Mouse (Mus musculus): Measurements from ENCODE around the gene Prr5. TPM values are rescaled to one million over a fixed set of nuclear protein-coding genes. Genes with fewer than 3 reads are reported as not detected.
A peak's percentile ranks its signal among the peaks of the same experiment; 100 is the strongest.

Gene Prr5
- polyA plus RNA-seq, 1 experiment from 2014 or later: 12.6 TPM

- 0 out of 2 replicates have a peak, but pooled peaks have one; percentile 24 for ATAC-seq
- Histone ChIP-seq H3K9ac (no peak overlapping the region), H3K4me3 (no peak overlapping the region), H3K4me1 (peaks cover 34% of the 10 kb centered on the region), H3K4me2 (no peak overlapping the region), H3K27me3 (replicated peaks) (no peaks in the 10 kb centered on the region; the same call in 1 of the 2 replicates), H3K36me3 (no peaks in the 10 kb centered on the region), H3K27ac (peak overlapping the region; percentile 59), H3K9me3 (replicated peaks) (no peaks in the 10 kb centered on the region)
- WGBS (ENCODE audit: insufficient replicate concordance): 37% methylated on average over 6 of the region's 6 CpGs
These were observed 29.8 kb upstream of the Prr5 start for GRCm38 (mm10) chr15:84639451-84640136.

GRCm38 (mm10) chr15:84640722-84641121, 28.7 kb upstream of the Prr5 start:
- H3K4me3 ChIP-seq: no peak overlapping the region
- no peak overlapping the region for H3K27ac ChIP-seq
- no peaks in the 10 kb centered on the region; the same call in 1 of the 2 replicates for H3K27me3 ChIP-seq (replicated peaks)
- 67% methylated on average over 6 of the region's 6 CpGs for WGBS (ENCODE audit: insufficient replicate concordance)
- H3K4me2 ChIP-seq: no peak overlapping the region
- H3K36me3 ChIP-seq: no peaks in the 10 kb centered on the region
- no peak overlapping the region for H3K9ac ChIP-seq
- ATAC-seq: no peak
- no peaks in the 10 kb centered on the region; the same call in 1 of the 2 replicates for H3K9me3 ChIP-seq (replicated peaks)
- peaks cover 34% of the 10 kb centered on the region for H3K4me1 ChIP-seq

GRCm38 (mm10) chr15:84641127-84641526, 28.3 kb upstream of the Prr5 start:
- no peaks in the 10 kb centered on the region; the same call in 1 of the 2 replicates for H3K27me3 ChIP-seq (replicated peaks)
- H3K36me3 ChIP-seq: no peaks in the 10 kb centered on the region
- H3K9ac ChIP-seq: no peak overlapping the region
- H3K4me3 ChIP-seq: no peak overlapping the region
- no peak overlapping the region for H3K27ac ChIP-seq
- no peak overlapping the region for H3K4me2 ChIP-seq
- H3K9me3 ChIP-seq (replicated peaks): no peaks in the 10 kb centered on the region; the same call in 1 of the 2 replicates
- ATAC-seq: no peak
- H3K4me1 ChIP-seq: peaks cover 34% of the 10 kb centered on the region
- 46% methylated on average over 5 of the region's 5 CpGs for WGBS (ENCODE audit: insufficient replicate concordance)

DNA sequence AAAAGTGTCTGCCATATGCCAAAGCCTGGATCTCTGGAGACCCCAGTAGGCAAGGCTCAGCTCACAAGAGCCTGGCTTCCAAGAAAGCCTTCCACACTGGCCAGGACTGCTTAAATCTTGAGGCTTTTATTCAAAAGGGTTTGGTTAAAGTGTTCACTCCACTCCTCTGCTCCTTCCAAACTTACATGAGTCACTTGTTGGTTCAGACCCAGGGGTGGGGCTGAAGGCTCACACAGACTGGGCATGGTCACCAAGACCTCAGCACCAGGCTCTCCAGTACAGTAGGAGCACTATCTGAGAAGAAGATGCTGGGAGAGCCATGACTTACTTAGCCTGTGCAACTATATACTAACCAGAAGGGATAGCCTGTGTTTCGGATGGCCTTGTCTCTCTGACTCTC, 27.5 kb upstream of the Prr5 start:
- Histone ChIP-seq H3K4me1 (peaks cover 34% of the 10 kb centered on the region), H3K27me3 (replicated peaks) (no peaks in the 10 kb centered on the region; the same call in 1 of the 2 replicates), H3K36me3 (no peaks in the 10 kb centered on the region), H3K9ac (no peak overlapping the region), H3K4me3 (no peak overlapping the region), H3K9me3 (replicated peaks) (no peaks in the 10 kb centered on the region; the same call in 1 of the 2 replicates), H3K4me2 (no peak overlapping the region), H3K27ac (no peak overlapping the region)
- ATAC-seq: no peak
- WGBS (ENCODE audit: insufficient replicate concordance): 83% methylated on average over 1 of the region's 1 CpGs

DNA sequence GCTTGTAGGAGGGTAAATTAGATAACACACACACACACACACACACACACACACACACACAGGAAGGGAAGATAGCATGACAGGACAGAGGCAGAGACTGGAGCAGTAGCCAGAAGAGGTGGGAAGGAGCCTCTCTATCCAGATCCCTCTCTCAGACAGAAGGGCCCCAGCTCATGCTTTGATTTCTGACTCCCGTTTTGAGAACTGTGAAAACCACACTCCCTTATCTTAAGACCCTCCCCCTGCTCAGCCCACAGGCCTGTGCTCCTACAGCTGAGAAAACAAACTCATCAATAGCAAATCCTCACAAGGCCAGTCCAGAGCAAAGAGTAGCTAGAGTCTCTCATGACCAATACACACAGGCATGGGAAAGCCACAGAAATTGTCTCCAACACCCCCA, 26.2 kb upstream of the Prr5 start:
- Histone ChIP-seq H3K4me2 (no peak overlapping the region), H3K36me3 (no peaks in the 10 kb centered on the region), H3K9ac (no peak overlapping the region), H3K4me3 (no peak overlapping the region), H3K27ac (no peak overlapping the region), H3K27me3 (replicated peaks) (no peaks in the 10 kb centered on the region; the same call in 1 of the 2 replicates), H3K4me1 (peaks cover 34% of the 10 kb centered on the region), H3K9me3 (replicated peaks) (peaks cover 6% of the 10 kb centered on the region)
- 0% methylated on average over 1 of the region's 1 CpGs for WGBS (ENCODE audit: insufficient replicate concordance)
- ATAC-seq: no peak

GRCm38 (mm10) chr15:84651481-84651880, 17.9 kb upstream of the Prr5 start:
- no peak for ATAC-seq
- Histone ChIP-seq H3K27ac (no peak overlapping the region), H3K9ac (no peak overlapping the region), H3K4me3 (no peak overlapping the region), H3K9me3 (replicated peaks) (peaks cover 6% of the 10 kb centered on the region; the same call in 1 of the 2 replicates), H3K4me2 (no peak overlapping the region), H3K36me3 (no peaks in the 10 kb centered on the region), H3K4me1 (no peaks in the 10 kb centered on the region), H3K27me3 (replicated peaks) (peaks cover 18% of the 10 kb centered on the region)
- 68% methylated on average over 6 of the region's 6 CpGs for WGBS (ENCODE audit: insufficient replicate concordance)

DNA sequence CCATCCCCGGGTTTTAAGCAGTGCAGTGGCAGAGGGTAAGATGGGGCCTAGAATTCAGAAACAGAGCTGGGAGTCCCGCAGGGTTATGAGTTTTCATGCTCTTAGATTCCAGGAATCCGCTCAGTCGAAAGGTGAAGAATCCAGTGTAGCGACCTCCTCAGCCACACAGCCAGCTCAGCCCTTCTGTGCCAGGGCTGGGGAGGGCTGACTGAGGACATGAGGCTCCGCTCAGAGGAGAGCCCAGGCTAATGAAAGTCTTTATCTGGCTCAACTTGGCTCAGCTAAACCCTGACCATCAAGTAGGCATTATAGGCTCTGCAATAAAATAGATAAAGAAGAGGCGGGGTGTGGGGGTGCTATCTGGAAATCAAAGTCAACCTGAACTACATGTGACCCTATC, 16.3 kb upstream of the Prr5 start:
- 69% methylated on average over 7 of the region's 7 CpGs for WGBS (ENCODE audit: insufficient replicate concordance)
- ATAC-seq: no peak
- Histone ChIP-seq H3K4me1 (no peaks in the 10 kb centered on the region), H3K27me3 (replicated peaks) (peaks cover 23% of the 10 kb centered on the region), H3K27ac (no peak overlapping the region), H3K9me3 (replicated peaks) (no peaks in the 10 kb centered on the region), H3K36me3 (no peaks in the 10 kb centered on the region), H3K4me3 (no peak overlapping the region), H3K9ac (no peak overlapping the region), H3K4me2 (no peak overlapping the region)

DNA sequence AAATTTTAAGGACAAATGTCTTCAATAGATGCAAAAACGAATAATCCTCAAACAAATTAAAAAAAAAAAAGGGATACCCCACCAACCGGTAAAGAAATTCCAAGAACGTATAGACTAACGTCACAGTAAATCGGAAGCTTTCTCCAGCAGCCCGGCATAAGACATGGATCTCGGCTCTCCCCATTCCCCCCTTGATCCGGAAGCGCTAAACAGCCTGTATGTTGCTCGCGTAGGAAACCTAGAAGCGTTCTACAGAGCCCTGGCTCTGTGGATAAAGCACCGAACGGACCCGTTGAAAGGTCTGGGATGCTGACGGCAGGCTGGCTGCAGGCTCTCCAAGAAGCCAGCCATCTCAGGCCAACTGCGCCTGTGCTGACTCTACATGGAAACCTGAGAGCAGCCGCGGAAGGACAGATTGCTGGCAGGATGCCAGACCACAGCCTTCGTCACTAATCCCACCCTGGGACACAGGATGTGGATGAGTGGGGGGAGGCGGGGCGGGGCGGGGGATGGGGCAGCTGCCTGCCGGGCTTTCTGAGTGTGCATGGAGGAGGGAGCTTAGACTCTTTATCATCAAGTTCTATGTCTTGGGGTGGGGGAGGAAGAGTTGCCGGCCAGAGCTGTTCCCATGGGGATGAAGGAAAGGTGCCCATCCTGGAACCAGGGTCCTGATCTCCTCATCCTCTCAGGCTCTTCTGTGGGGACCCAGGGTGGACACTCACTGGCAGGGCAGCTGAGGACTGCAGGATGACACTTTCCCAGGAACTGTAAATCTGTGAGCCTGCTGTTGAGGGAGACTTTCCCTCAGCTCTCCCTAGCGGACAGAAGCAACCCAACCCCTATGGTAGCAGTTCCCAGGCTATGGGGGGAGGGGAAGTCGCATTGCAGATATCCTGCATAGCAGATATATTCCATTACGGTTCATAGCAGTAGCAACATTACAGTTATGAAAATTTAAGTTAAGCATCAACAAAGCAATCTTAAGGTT, 15.1 kb upstream of the Prr5 start:
- Histone ChIP-seq H3K9ac (no peak overlapping the region), H3K27ac (peak overlapping the region; percentile 53)

GRCm38 (mm10) chr15:84654975-84655374, 14.4 kb upstream of the Prr5 start:
- Histone ChIP-seq H3K4me3 (no peak overlapping the region), H3K27ac (peak overlapping the region; percentile 20; the same call in 1 of the 2 replicates), H3K4me1 (no peaks in the 10 kb centered on the region), H3K27me3 (replicated peaks) (peaks cover 23% of the 10 kb centered on the region), H3K36me3 (no peaks in the 10 kb centered on the region), H3K9ac (no peak overlapping the region), H3K9me3 (replicated peaks) (no peaks in the 10 kb centered on the region), H3K4me2 (no peak overlapping the region)
- 39% methylated on average over 10 of the region's 10 CpGs for WGBS (ENCODE audit: insufficient replicate concordance)
- no peak for ATAC-seq

More for the DNA sequence above, 15.1 kb upstream of the Prr5 start:
- no peaks in the 10 kb centered on the region for H3K9me3 ChIP-seq (replicated peaks)
- no peaks in the 10 kb centered on the region for H3K4me1 ChIP-seq
- peak overlapping the region; percentile 44 for H3K4me2 ChIP-seq
- ATAC-seq: peak; percentile 61
- H3K4me3 ChIP-seq: peak overlapping the region; percentile 30; the same call in 1 of the 2 replicates
- no peaks in the 10 kb centered on the region for H3K36me3 ChIP-seq
- WGBS (ENCODE audit: insufficient replicate concordance): 5% methylated on average over 28 of the region's 28 CpGs
- H3K27me3 ChIP-seq (replicated peaks): peaks cover 23% of the 10 kb centered on the region

GRCm38 (mm10) chr15:84656689-84657088, 12.7 kb upstream of the Prr5 start:
- Histone ChIP-seq H3K4me1 (no peaks in the 10 kb centered on the region), H3K4me3 (no peak overlapping the region), H3K27me3 (replicated peaks) (peaks cover 30% of the 10 kb centered on the region), H3K4me2 (no peak overlapping the region), H3K9me3 (replicated peaks) (no peaks in the 10 kb centered on the region), H3K9ac (no peak overlapping the region), H3K36me3 (no peaks in the 10 kb centered on the region), H3K27ac (no peak overlapping the region)
- no peak for ATAC-seq
- 75% methylated on average over 3 of the region's 3 CpGs for WGBS (ENCODE audit: insufficient replicate concordance)

- no peak for ATAC-seq
- no peak overlapping the region for H3K4me2 ChIP-seq
- H3K36me3 ChIP-seq: no peaks in the 10 kb centered on the region
- H3K4me3 ChIP-seq: no peak overlapping the region
- H3K9me3 ChIP-seq (replicated peaks): no peaks in the 10 kb centered on the region
- no peak overlapping the region for H3K27ac ChIP-seq
- H3K4me1 ChIP-seq: no peaks in the 10 kb centered on the region
- 52% methylated on average over 9 of the region's 9 CpGs for WGBS (ENCODE audit: insufficient replicate concordance)
- H3K27me3 ChIP-seq (replicated peaks): peaks cover 38% of the 10 kb centered on the region
- H3K9ac ChIP-seq: no peak overlapping the region
These were observed 11.9 kb upstream of the Prr5 start for GRCm38 (mm10) chr15:84657384-84658064.
